In the genomic region with DNA sequence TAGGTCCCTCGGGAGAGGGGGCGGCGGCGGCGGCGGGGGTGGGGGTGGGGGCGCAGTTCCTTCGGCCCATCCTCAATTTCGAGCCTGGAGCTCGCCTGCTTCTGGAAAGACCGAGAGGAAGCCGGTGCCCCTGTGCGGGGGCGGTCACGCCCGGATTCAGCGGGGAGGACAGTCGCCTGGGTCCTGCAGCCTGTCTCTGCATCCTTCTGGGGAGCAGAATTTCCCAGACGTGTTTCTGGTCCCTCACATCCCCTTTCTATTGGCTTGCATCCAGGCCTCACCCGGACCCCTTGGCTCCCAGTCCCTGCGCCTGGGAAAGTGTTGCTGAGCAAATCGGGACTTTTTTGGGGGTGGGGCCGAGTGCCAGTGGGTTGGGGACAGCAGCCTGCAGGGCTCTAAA, we compare ENCODE assay signal across 8 mouse cellular contexts. TPM values are rescaled to one million over a fixed set of nuclear protein-coding genes. Genes with fewer than 3 reads are reported as not detected.
A peak's percentile ranks its signal among the peaks of the same experiment; 100 is the strongest.
DNase-seq lines count a peak whose midpoint lies in the region; ATAC-seq and TF ChIP-seq lines count a peak whose summit lies in the region.

No protein-coding gene starts in this region.

- TF ChIP-seq CTCF in Patski (IDR thresholded peaks at IDR 0.05), result no peak

- DNase-seq in kidney, adult 11 months, result no peak
- DNase-seq in Patski (ENCODE audit: low read depth, low spot score), result no peak
- no peak for DNase-seq in hindbrain, embryonic 10.5 days (ENCODE audit: low spot score)
- DNase-seq in ovary, adult 18-20 months (ENCODE audit: low spot score), result no peak

- POLR2A ChIA-PET in Patski (lab: Charles Lee), result no interaction called here

- peaks cover 10% of the 10 kb centered on the region; the same call in 1 of the 2 replicates for H3K4me1 ChIP-seq in kidney, embryonic 14.5 days (ENCODE audit: control insufficient read depth, insufficient read depth, low read length)
- H3K4me1 ChIP-seq in embryonic facial prominence, embryonic 15.5 days, result peaks cover 18% of the 10 kb centered on the region
- peaks cover 18% of the 10 kb centered on the region for H3K4me1 ChIP-seq in hindbrain, embryonic 10.5 days (replicated peaks)
- peaks cover 22% of the 10 kb centered on the region for H3K4me1 ChIP-seq in limb, embryonic 15.5 days
- no peaks in the 10 kb centered on the region for H3K4me1 ChIP-seq in neural tube, embryonic 14.5 days (ENCODE audit: control insufficient read depth, insufficient read depth, low read length)

- H3K4me2 ChIP-seq in kidney, embryonic 14.5 days (replicated peaks; ENCODE audit: low read depth, low read length), result peak overlapping the region; percentile 83
- peak overlapping the region; percentile 92 for H3K4me2 ChIP-seq in embryonic facial prominence, embryonic 15.5 days (replicated peaks)
- H3K4me2 ChIP-seq in limb, embryonic 15.5 days, result peak overlapping the region; percentile 90
- peak overlapping the region; percentile 75 for H3K4me2 ChIP-seq in neural tube, embryonic 14.5 days (ENCODE audit: low read depth, low read length)

- peak overlapping the region; percentile 49 for H3K4me3 ChIP-seq in kidney, embryonic 14.5 days (ENCODE audit: low read length)
- peak overlapping the region; percentile 65 for H3K4me3 ChIP-seq in embryonic facial prominence, embryonic 15.5 days (replicated peaks)
- H3K4me3 ChIP-seq in hindbrain, embryonic 10.5 days, result peak overlapping the region; percentile 82
- peak overlapping the region; percentile 73 for H3K4me3 ChIP-seq in limb, embryonic 15.5 days
- H3K4me3 ChIP-seq in neural tube, embryonic 14.5 days (ENCODE audit: low read depth, low read length), result peak overlapping the region; percentile 75

- CTCF ChIA-PET in Patski (lab: Charles Lee), result interaction anchor here (2.1 kb wide), 1 partner anchor 11 kb away, joined by 8 read pairs; no protein-coding TSS in a partner anchor

- WGBS in kidney, embryonic 14.5 days, result 0% methylated on average over 22 of the region's 23 CpGs
- WGBS in embryonic facial prominence, embryonic 15.5 days, result under 1% methylated on average over 23 of the region's 23 CpGs
- under 1% methylated on average over 23 of the region's 23 CpGs for WGBS in hindbrain, embryonic 10.5 days
- 1% methylated on average over 21 of the region's 23 CpGs for WGBS in limb, embryonic 15.5 days
- WGBS in neural tube, embryonic 14.5 days, result 0% methylated on average over 13 of the region's 23 CpGs

- no peaks in the 10 kb centered on the region for H3K27me3 ChIP-seq in kidney, embryonic 14.5 days (ENCODE audit: control insufficient read depth, insufficient read depth, low read length)
- H3K27me3 ChIP-seq in Patski, result peaks cover 6% of the 10 kb centered on the region
- H3K27me3 ChIP-seq in embryonic facial prominence, embryonic 15.5 days, result no peaks in the 10 kb centered on the region
- H3K27me3 ChIP-seq in hindbrain, embryonic 10.5 days (ENCODE audit: insufficient read depth, poor library complexity, severe bottlenecking), result 0 out of 2 replicates have a peak, but pooled peaks cover 7% of the 10 kb centered on the region
- no peaks in the 10 kb centered on the region for H3K27me3 ChIP-seq in limb, embryonic 15.5 days
- no peaks in the 10 kb centered on the region for H3K27me3 ChIP-seq in neural tube, embryonic 14.5 days (ENCODE audit: control insufficient read depth, insufficient read depth, low read length)

- in situ Hi-C loops in Patski (cut with MboI; ENCODE audit: low pct_unique_long_range_greater_than_20kb), result no loop called here

- no peaks in the 10 kb centered on the region for H3K36me3 ChIP-seq in kidney, embryonic 14.5 days (ENCODE audit: control insufficient read depth, insufficient read depth, low read length)
- no peaks in the 10 kb centered on the region for H3K36me3 ChIP-seq in embryonic facial prominence, embryonic 15.5 days
- H3K36me3 ChIP-seq in hindbrain, embryonic 10.5 days, result no peaks in the 10 kb centered on the region
- no peaks in the 10 kb centered on the region for H3K36me3 ChIP-seq in limb, embryonic 15.5 days
- H3K36me3 ChIP-seq in neural tube, embryonic 14.5 days (ENCODE audit: control insufficient read depth, insufficient read depth, low read length), result no peaks in the 10 kb centered on the region

- H3K9ac ChIP-seq in kidney, embryonic 14.5 days (ENCODE audit: low read depth, low read length), result peak overlapping the region; percentile 49
- peak overlapping the region; percentile 40 for H3K9ac ChIP-seq in embryonic facial prominence, embryonic 15.5 days
- H3K9ac ChIP-seq in limb, embryonic 15.5 days, result peak overlapping the region; percentile 56
- H3K9ac ChIP-seq in neural tube, embryonic 14.5 days (replicated peaks; ENCODE audit: low read depth, low read length), result peak overlapping the region; percentile 71

- ATAC-seq in kidney, embryonic 14.5 days (ENCODE audit: low FRiP score, low TSS enrichment), result peak; percentile 33
- ATAC-seq in Patski, result peak; percentile 14
- peak; percentile 68; the same call in 1 of the 2 replicates for ATAC-seq in embryonic facial prominence, embryonic 15.5 days (ENCODE audit: insufficient number of reproducible peaks, low FRiP score, low TSS enrichment, low read depth)
- peak; percentile 72 for ATAC-seq in limb, embryonic 15.5 days (ENCODE audit: insufficient number of reproducible peaks, low FRiP score, low TSS enrichment, low read depth)
- peak; percentile 74 for ATAC-seq in neural tube, embryonic 14.5 days (ENCODE audit: low read depth)

- no peak overlapping the region for H3K27ac ChIP-seq in kidney, embryonic 14.5 days (ENCODE audit: low read depth, low read length)
- no peak overlapping the region for H3K27ac ChIP-seq in embryonic facial prominence, embryonic 15.5 days (replicated peaks)
- H3K27ac ChIP-seq in hindbrain, embryonic 10.5 days, result peak overlapping the region; percentile 87
- H3K27ac ChIP-seq in limb, embryonic 15.5 days, result no peak overlapping the region
- H3K27ac ChIP-seq in neural tube, embryonic 14.5 days (ENCODE audit: low read depth, low read length), result no peak overlapping the region

- peaks cover 4% of the 10 kb centered on the region; the same call in 1 of the 2 replicates for H3K9me3 ChIP-seq in kidney, embryonic 14.5 days (ENCODE audit: control insufficient read depth, low read length)
- no peaks in the 10 kb centered on the region for H3K9me3 ChIP-seq in embryonic facial prominence, embryonic 15.5 days (replicated peaks)
- peaks cover 5% of the 10 kb centered on the region; the same call in 1 of the 2 replicates for H3K9me3 ChIP-seq in hindbrain, embryonic 10.5 days
- H3K9me3 ChIP-seq in limb, embryonic 15.5 days, result no peaks in the 10 kb centered on the region
- no peaks in the 10 kb centered on the region for H3K9me3 ChIP-seq in neural tube, embryonic 14.5 days (ENCODE audit: control insufficient read depth, low read length)

RNA-seq across cellular contexts. Expression of gene 1500009L16Rik, which starts 0.4 kb away (rescaled TPM):
- 32.9 and 46.8 TPM in 2 replicates for polyA plus RNA-seq in kidney, embryonic 14.5 days (2014; fragmentation: Nextera tagmentation; extraction: Ambion mirVana)
- polyA plus RNA-seq in Patski (2021), result 4.4 TPM
- polyA plus RNA-seq in embryonic facial prominence, embryonic 15.5 days (2015; fragmentation: Nextera tagmentation; extraction: Ambion mirVana), result 24.8 and 29.0 TPM in 2 replicates
- polyA plus RNA-seq in hindbrain, embryonic 10.5 days (2016; fragmentation: Nextera tagmentation; extraction: Ambion mirVana), result 41.6 and 45.4 TPM in 2 replicates
- polyA plus RNA-seq in limb, embryonic 15.5 days (2015; fragmentation: Nextera tagmentation; extraction: Ambion mirVana), result 26.0 and 28.0 TPM in 2 replicates
- 74.8 and 92.7 TPM in 2 replicates for polyA plus RNA-seq in neural tube, embryonic 14.5 days (2014; fragmentation: Nextera tagmentation; extraction: Ambion mirVana)

Comparison
In these comparisons a context has a peak if more than half of its experiments do, and no peak if none do; other contexts are left out.
1. ATAC-seq: peak in every context shown above with its lines; median percentile 74 in neural tube, embryonic 14.5 days; 72 in limb, embryonic 15.5 days; 68 in embryonic facial prominence, embryonic 15.5 days; 33 in kidney, embryonic 14.5 days; 14 in Patski.